Mouse (Mus musculus): ENCODE results near the gene Vmn1r143. TPM values are rescaled to one million over a fixed set of nuclear protein-coding genes. Genes with fewer than 3 reads are reported as not detected.
"Not testable (repeated sequence)": the region's sequence is repeated elsewhere in the genome, so short reads cannot be mapped to it uniquely, and the experiment has no call there.

Vmn1r143 gene
- polyA plus RNA-seq (2014; fragmentation: Nextera tagmentation; extraction: Ambion mirVana) = not detected in 2 replicates

- H3K4me2 ChIP-seq (replicated peaks; ENCODE audit: low read depth, low read length); H3K4me3 ChIP-seq (ENCODE audit: low read depth, low read length); DNase-seq (ENCODE audit: low spot score); H3K4me1 ChIP-seq (replicated peaks; ENCODE audit: control insufficient read depth, insufficient read depth, low read length); H3K9me3 ChIP-seq (ENCODE audit: control insufficient read depth, low read length); H3K27ac ChIP-seq (ENCODE audit: low read depth, low read length); H3K36me3 ChIP-seq (ENCODE audit: control insufficient read depth, insufficient read depth, low read length); ATAC-seq (ENCODE audit: low FRiP score); H3K27me3 ChIP-seq (ENCODE audit: control insufficient read depth, insufficient read depth, low read length); H3K9ac ChIP-seq (ENCODE audit: low read depth, low read length): not testable (repeated sequence)
- WGBS = no CpG with 5 or more reads among the region's 3 CpGs
Measured at GRCm38 (mm10) chr7:22189077-22189476, at the start of gene Vmn1r143. Vmn1r143 (plus strand) TSS chr7:22189377.

- not testable (repeated sequence) for ATAC-seq (ENCODE audit: low FRiP score); H3K36me3 ChIP-seq (ENCODE audit: control insufficient read depth, insufficient read depth, low read length)
Measured at GRCm38 (mm10) chr7:22163935-22164334, 25.2 kb upstream of the Vmn1r143 start, which contains the start of gene Vmn1r142. Vmn1r142 (minus strand) TSS chr7:22164035.

GRCm38 (mm10) chr7:22201164-22201563, 12.0 kb downstream of the Vmn1r143 start, which contains the start of gene Gm8653:
Gm8653 (minus strand) TSS chr7:22201264.
- not testable (repeated sequence) for H3K4me3 ChIP-seq (ENCODE audit: low read depth, low read length); H3K4me2 ChIP-seq (replicated peaks; ENCODE audit: low read depth, low read length); H3K9ac ChIP-seq (ENCODE audit: low read depth, low read length); H3K4me1 ChIP-seq (replicated peaks; ENCODE audit: control insufficient read depth, insufficient read depth, low read length); H3K27me3 ChIP-seq (ENCODE audit: control insufficient read depth, insufficient read depth, low read length); ATAC-seq (ENCODE audit: low FRiP score); H3K36me3 ChIP-seq (ENCODE audit: control insufficient read depth, insufficient read depth, low read length); H3K27ac ChIP-seq (ENCODE audit: low read depth, low read length); DNase-seq (ENCODE audit: low spot score); H3K9me3 ChIP-seq (ENCODE audit: control insufficient read depth, low read length)
- WGBS = no CpG with 5 or more reads among the region's 2 CpGs

More at GRCm38 (mm10) chr7:22163935-22164334, 25.2 kb upstream of the Vmn1r143 start, which contains the start of gene Vmn1r142:
- not testable (repeated sequence) for H3K27ac ChIP-seq (ENCODE audit: low read depth, low read length); H3K4me3 ChIP-seq (ENCODE audit: low read depth, low read length); H3K27me3 ChIP-seq (ENCODE audit: control insufficient read depth, insufficient read depth, low read length); H3K9ac ChIP-seq (ENCODE audit: low read depth, low read length); DNase-seq (ENCODE audit: low spot score); H3K9me3 ChIP-seq (ENCODE audit: control insufficient read depth, low read length); H3K4me1 ChIP-seq (replicated peaks; ENCODE audit: control insufficient read depth, insufficient read depth, low read length); H3K4me2 ChIP-seq (replicated peaks; ENCODE audit: low read depth, low read length)
- WGBS = no CpG with 5 or more reads among the region's 3 CpGs

- H3K9me3 ChIP-seq (ENCODE audit: control insufficient read depth, low read length); H3K36me3 ChIP-seq (ENCODE audit: control insufficient read depth, insufficient read depth, low read length); H3K27me3 ChIP-seq (ENCODE audit: control insufficient read depth, insufficient read depth, low read length); H3K27ac ChIP-seq (ENCODE audit: low read depth, low read length); DNase-seq (ENCODE audit: low spot score); H3K4me2 ChIP-seq (replicated peaks; ENCODE audit: low read depth, low read length); H3K4me1 ChIP-seq (replicated peaks; ENCODE audit: control insufficient read depth, insufficient read depth, low read length); ATAC-seq (ENCODE audit: low FRiP score); H3K4me3 ChIP-seq (ENCODE audit: low read depth, low read length); H3K9ac ChIP-seq (ENCODE audit: low read depth, low read length): not testable (repeated sequence)
- WGBS = 23% methylated on average over 1 of the region's 2 CpGs
Measured at GRCm38 (mm10) chr7:22229384-22229783, 40.2 kb downstream of the Vmn1r143 start, which contains the start of gene Gm8453. Gm8453 (minus strand) TSS chr7:22229484.

Other genes starting within 250 kb of the Vmn1r143 start
- gene Vmn1r137, start 194.8 kb upstream of the Vmn1r143 start, polyA plus RNA-seq (2014; fragmentation: Nextera tagmentation; extraction: Ambion mirVana) = not detected in 2 replicates
- gene Vmn1r138, start 160.5 kb upstream of the Vmn1r143 start, polyA plus RNA-seq (2014; fragmentation: Nextera tagmentation; extraction: Ambion mirVana) = not detected in 2 replicates
- gene Gm6176, start 133.1 kb upstream of the Vmn1r143 start, polyA plus RNA-seq (2014; fragmentation: Nextera tagmentation; extraction: Ambion mirVana) = not detected in 2 replicates
- not detected in 2 replicates for gene Vmn1r139, start 120.3 kb upstream of the Vmn1r143 start, polyA plus RNA-seq (2014; fragmentation: Nextera tagmentation; extraction: Ambion mirVana)
- gene Gm16451, start 71.1 kb upstream of the Vmn1r143 start, polyA plus RNA-seq (2014; fragmentation: Nextera tagmentation; extraction: Ambion mirVana) = not detected in 2 replicates
- gene Gm10666, start 54.6 kb upstream of the Vmn1r143 start, polyA plus RNA-seq (2014; fragmentation: Nextera tagmentation; extraction: Ambion mirVana) = not detected in 2 replicates
- gene Vmn1r142, start 25.3 kb upstream of the Vmn1r143 start, polyA plus RNA-seq (2014; fragmentation: Nextera tagmentation; extraction: Ambion mirVana) = not detected in 2 replicates
- not detected in 2 replicates for gene Gm8653, start 11.9 kb downstream of the Vmn1r143 start, polyA plus RNA-seq (2014; fragmentation: Nextera tagmentation; extraction: Ambion mirVana)
- gene Gm8453, start 40.1 kb downstream of the Vmn1r143 start, polyA plus RNA-seq (2014; fragmentation: Nextera tagmentation; extraction: Ambion mirVana) = not detected in 2 replicates
- gene Gm4187, start 140.3 kb downstream of the Vmn1r143 start, polyA plus RNA-seq (2014; fragmentation: Nextera tagmentation; extraction: Ambion mirVana) = not detected in 2 replicates
- gene Gm8660, start 181.7 kb downstream of the Vmn1r143 start, polyA plus RNA-seq (2014; fragmentation: Nextera tagmentation; extraction: Ambion mirVana) = not detected in 2 replicates
- not detected in 2 replicates for gene Vmn1r148, start 224.2 kb downstream of the Vmn1r143 start, polyA plus RNA-seq (2014; fragmentation: Nextera tagmentation; extraction: Ambion mirVana)
- gene Vmn1r149, start 248.9 kb downstream of the Vmn1r143 start, polyA plus RNA-seq (2014; fragmentation: Nextera tagmentation; extraction: Ambion mirVana) = not detected in 2 replicates

Measured in hindbrain, embryonic 11.5 days (tissue).